Mouse (Mus musculus) bone marrow macrophage, adult 2 months (primary cell): Measurements from ENCODE around the gene Il2rb.

Source experiments
- CTCF ChIP-seq: IDR thresholded peaks from 2 replicates; pipeline ENCODE4 v1.5.1; 2012; ENCODE audit warnings: low read depth, mild to moderate bottlenecking, low read length, moderate library complexity
- POLR2A ChIP-seq: IDR thresholded peaks from 2 replicates; pipeline ENCODE4 v1.6.1; 2012; ENCODE audit warnings: mild to moderate bottlenecking, low read depth, low read length, borderline replicate concordance

DNA sequence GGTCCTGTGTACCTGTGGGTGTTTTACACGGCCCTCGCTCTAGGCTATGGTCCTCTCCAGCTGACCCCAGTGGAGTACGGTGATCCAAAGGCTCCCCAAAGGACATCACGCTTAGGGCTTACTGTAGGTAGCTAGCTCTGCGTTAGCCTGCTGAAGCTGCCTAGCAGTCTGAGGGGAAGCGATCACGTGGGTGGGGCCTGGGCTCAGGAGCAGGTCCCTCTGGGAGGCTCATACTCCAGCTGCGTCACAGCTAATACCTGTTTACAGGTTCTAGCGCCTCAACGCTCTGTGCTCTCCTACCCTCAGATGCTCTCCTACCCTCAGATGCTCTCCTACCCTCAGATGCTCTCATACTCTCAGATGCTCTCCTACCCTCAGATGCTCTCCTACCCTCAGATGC, 64.2 kb downstream of the Il2rb start:
- TF ChIP-seq CTCF, result no peak
- TF ChIP-seq POLR2A, result no peak
